Mouse (Mus musculus) lung, postnatal 10 days (tissue): ENCODE data around the gene Rpia.
"Not testable (repeated sequence)": the region's sequence is repeated elsewhere in the genome, so short reads cannot be mapped to it uniquely, and the experiment has no call there.

Source experiments
- DNase-seq: peaks from one replicate; pipeline ENCODE4 v3.0.0; 2021

The Rpia gene

GRCm38 (mm10) chr6:70791824-70792535, at the start of gene Rpia:
Gene Rpia, minus strand, starts transcription at chr6:70792232.
- peak; percentile 100 for DNase-seq

DNA sequence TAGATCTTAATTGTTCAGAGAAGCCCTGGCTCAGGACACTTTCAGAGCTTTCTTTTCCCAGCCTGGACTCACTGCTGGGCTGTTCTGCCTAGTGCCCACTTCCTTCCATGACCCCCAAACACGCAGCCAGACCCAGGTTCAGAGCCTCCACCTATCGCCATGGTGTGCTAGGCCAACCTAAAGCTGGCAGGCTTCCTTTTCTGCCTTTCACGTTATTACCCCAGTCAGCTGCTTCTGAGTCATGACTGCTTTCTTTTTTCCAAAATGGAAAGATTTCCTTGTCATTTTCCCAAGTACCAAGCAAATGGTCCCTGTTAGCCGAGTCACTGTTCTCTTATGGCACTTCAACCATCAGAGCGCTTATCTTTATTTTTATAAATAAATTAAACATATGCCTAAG, 48.2 kb upstream of the Rpia start:
- no peak for DNase-seq

DNA sequence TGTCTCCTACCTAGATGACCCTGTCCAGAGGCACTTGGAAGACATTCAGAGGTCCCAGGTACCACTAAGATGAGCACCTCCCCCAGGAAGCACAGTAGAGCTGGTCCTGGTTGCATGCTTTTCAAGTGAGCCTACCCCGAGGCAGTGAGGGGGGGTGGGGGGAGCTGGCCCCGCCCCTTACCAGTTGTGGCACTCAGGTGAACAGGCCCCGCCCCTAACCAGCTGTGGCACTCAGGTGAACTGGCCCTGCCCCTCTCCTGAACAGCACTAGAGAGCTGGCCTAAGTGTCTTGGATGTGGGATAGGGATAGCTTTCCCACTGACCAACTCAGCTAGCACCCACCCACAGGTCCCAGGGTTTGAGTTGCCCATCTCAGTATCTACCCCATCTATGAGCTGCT, 46.5 kb upstream of the Rpia start:
- DNase-seq, result no peak

DNA sequence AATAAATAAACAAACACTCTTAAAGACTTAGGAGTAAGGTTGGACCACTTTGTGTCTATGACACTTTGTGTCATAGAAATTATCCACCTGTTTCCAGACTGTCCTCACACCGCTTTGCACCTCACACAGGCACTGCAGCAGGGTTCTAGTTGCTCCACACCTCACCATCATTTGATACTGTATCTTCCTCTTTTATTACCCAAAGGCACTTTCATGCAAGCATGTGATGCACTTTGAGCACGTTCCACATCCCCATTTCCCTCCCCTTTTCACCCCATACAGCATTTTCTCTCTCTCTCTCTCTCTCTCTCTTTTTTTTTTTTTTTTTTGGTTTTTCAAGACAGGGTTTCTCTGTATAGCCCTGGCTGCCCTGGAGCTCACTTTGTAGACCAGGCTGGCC, 45.3 kb upstream of the Rpia start:
- DNase-seq, result no peak

DNA sequence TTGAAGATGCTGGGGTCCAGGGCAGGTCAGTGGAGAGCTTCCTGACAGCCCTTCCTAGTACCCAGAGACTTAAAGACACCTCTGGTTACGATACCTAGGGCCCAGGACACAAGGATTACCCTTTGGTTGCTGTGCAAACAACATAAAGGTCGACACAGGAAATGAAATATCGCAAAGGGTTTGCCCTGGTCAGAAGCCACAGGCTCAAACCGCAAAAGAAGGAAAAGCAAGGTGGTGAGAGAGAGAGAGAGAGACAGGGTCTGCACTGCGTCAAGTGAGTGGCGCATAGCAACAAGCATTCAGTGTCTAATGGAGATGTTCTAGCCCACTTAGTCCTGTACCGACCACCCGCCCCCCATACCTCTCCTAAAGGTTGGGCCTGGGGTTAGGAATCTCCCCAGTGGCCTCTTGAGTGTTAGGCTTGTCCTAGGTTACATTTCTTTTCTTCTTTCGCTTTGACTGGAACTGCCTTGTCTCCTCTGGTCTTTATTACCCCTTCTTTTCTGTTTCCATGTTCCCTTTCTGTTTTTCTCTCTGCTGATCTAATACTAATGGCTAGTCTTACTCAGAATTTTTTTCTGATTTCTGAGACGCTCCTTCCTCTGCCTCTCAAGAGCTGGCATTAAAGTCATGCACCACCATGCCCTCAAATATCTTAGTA, 39.3 kb upstream of the Rpia start:
- no peak for DNase-seq

GRCm38 (mm10) chr6:70830552-70830951, 38.5 kb upstream of the Rpia start:
- no peak for DNase-seq

GRCm38 (mm10) chr6:70829451-70829850, 37.4 kb upstream of the Rpia start:
- no peak for DNase-seq

GRCm38 (mm10) chr6:70824987-70825337, 32.9 kb upstream of the Rpia start:
- no peak for DNase-seq

- peak; percentile 65 for DNase-seq
These were observed 32.3 kb upstream of the Rpia start for GRCm38 (mm10) chr6:70824085-70824986.

DNA sequence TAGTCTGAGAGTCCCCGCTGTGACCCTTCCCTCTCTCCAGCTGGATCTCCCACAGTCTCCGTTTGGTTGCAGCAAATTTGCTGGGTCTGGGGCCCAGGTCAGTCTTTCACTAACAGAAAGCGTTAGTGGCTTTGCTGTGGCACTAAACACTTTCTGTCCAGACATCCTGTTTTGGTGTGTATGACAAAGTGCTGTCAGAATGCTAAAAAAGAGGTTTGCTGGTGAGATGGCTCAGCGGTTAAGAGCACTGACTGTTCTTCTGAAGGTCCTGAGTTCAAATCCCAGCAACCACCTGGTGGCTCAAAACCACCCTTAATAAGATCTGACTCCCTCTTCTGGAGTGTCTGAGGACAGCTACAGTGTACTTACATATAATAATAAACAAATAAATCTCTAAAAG, 31.2 kb upstream of the Rpia start:
- DNase-seq, result not testable (repeated sequence)

DNA sequence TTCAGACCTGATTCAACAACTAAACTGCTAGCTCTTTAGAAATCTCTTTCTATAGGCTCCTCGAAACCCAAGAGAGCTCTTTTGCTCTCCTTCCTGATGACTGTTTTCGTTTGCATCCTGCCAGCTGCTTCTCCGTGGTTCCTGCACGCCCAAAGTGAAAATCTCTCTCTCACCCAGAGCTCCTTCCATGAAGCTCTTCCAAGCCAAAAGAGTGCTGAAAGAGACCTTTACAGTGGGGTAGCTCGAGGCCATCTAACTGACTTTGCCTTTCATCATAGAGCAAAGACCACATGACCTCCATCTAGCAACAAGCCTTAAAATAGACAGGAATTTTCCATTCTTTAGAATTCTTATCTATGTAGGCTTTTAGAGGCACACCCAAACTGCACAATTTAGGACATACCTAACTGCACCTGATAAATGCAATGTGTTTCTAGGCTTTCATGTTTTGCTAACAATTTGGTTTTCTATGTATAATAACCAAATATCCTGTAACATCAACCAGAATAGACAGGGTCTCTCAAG, 30.4 kb upstream of the Rpia start:
- no peak for DNase-seq

- no peak for DNase-seq
These were observed 29.5 kb upstream of the Rpia start for GRCm38 (mm10) chr6:70821566-70821965.

DNA sequence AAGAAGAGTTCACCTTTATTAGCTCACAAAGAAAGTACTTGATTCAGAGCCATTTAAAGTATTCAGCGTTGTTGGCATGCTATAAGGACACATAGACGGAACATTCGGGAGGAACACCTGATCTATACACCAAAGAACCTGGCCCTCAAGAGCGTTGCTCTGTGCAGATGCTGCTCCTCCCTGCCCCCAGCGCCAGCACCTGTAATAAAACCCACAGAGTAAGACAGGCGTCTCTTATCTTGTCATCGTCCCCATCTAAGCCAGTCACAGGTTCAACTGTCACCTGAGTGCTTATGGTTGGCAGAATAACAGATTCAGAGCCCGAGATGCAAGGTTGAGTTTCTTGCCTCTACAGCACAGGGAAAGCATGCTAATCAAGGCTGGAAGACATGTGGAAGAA, 23.4 kb upstream of the Rpia start:
- no peak for DNase-seq

GRCm38 (mm10) chr6:70814629-70814950, 22.6 kb upstream of the Rpia start:
- no peak for DNase-seq

GRCm38 (mm10) chr6:70813921-70814628, 22.0 kb upstream of the Rpia start:
- no peak for DNase-seq

GRCm38 (mm10) chr6:70812526-70812895, 20.5 kb upstream of the Rpia start:
- no peak for DNase-seq

- peak; percentile 86 for DNase-seq
These were observed 19.8 kb upstream of the Rpia start for GRCm38 (mm10) chr6:70811557-70812525.

GRCm38 (mm10) chr6:70810524-70810923, 18.5 kb upstream of the Rpia start:
- no peak for DNase-seq

DNA sequence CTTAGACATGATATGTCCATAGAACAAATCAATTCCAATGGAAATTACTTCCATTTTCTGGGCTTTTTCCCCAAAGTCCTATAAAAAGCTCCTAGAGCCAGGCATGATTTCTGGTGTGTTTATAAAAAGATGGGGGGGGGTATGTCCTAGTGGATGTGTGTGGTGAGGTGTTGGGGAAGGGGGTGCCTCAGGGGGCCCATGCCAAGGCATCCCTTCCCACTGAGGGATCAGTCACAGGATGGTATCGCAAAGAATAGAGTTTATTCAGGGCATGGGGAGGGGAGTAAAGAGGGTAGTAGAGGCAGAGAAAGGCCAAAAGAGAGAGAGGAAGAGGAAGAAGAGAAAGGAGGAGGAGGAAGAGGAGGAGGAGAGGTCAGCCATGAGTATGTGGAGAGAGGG, 14.5 kb upstream of the Rpia start:
- no peak for DNase-seq

DNA sequence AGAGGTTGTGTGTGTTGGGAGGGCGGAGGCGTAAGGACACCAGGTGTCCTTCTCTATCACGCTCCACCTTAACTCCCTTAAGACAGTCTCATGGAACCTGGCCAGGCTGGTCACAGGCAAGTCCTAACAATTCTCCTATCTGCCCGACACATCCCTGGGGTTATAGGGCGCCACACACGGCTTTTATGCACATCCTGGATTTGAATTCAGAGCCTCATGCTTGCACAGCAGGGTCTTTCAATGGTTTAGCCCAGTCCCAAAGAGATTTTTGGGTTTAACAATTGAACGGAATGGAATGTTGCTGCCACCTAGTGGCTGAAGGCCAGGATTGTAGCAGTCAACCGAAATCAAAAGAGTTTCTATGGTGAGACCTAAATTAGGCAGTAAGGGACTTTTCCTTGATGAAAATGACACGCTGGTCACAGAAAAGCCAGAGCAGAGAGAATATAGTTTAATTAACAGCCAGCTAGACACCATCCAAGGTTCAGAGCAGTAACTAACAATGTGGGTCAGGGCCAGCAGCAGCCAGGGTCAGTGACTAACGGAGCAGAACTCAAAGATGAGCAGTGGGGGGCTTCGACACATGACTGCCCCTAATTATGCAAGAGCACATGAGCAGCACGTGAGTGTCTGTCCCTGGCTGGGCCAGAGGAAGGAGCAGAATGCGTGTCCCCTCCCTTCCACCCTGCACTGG, 13.9 kb upstream of the Rpia start:
- peak; percentile 73 for DNase-seq

- DNase-seq, result peak; percentile 76
These were observed 13.2 kb upstream of the Rpia start for GRCm38 (mm10) chr6:70805267-70805666.
